Mouse (Mus musculus) thymus, adult 2 months (tissue): Measurements from ENCODE around the gene Vamp2.

Experiments used
- CTCF ChIP-seq: fragments of 200-500 bp; IDR thresholded peaks from 2 replicates; pipeline ENCODE4 v1.5.1; 2012; ENCODE audit warnings: mild to moderate bottlenecking, control low read depth, low read length, moderate library complexity, borderline replicate concordance; ENCODE audit not compliant: control insufficient read depth, poor library complexity, insufficient read depth; ENCODE audit errors: extremely low read depth
- POLR2A ChIP-seq: fragments of 200-500 bp; IDR thresholded peaks from 2 replicates; pipeline ENCODE4 v1.6.1; 2012; ENCODE audit warnings: mild to moderate bottlenecking, low read length, control low read depth, moderate library complexity; ENCODE audit not compliant: control insufficient read depth, poor library complexity, insufficient read depth; ENCODE audit errors: extremely low read depth

GRCm38 (mm10) chr11:69053848-69054247, 34.4 kb upstream of the Vamp2 start:
- TF ChIP-seq CTCF (no peak), POLR2A (no peak)
